Mouse (Mus musculus): Measurements from ENCODE around the gene 1700025G04Rik. TPM values are rescaled to one million over a fixed set of nuclear protein-coding genes. Genes with fewer than 3 reads are reported as not detected.

The 1700025G04Rik gene
- total and polyA plus RNA-seq, 3 experiments: 0.16 TPM; not detected in 2

- peaks cover 32% of the 10 kb centered on the region for H3K9me3 ChIP-seq (replicated peaks)
- no peak for DNase-seq (ENCODE audit: low spot score)
- no peaks in the 10 kb centered on the region for H3K4me1 ChIP-seq (ENCODE audit: insufficient read depth, low read depth, low read length)
- H3K36me3 ChIP-seq (replicated peaks): no peaks in the 10 kb centered on the region
- ATAC-seq (ENCODE audit: extremely low read depth, insufficient number of reproducible peaks, low FRiP score, poor library complexity, severe bottlenecking): no peak
- TF ChIP-seq GATA2 (IDR thresholded peaks at IDR 0.05; ENCODE audit: borderline replicate concordance, low read depth, low read length) (no peak), POLR2AphosphoS5 (IDR thresholded peaks at IDR 0.05; ENCODE audit: insufficient replicate concordance, low read depth, low read length) (no peak), TAL1 (conservative IDR thresholded peaks at IDR 0.05; ENCODE audit: low read depth, low read length) (no peak), CTCF (IDR thresholded peaks at IDR 0.05; ENCODE audit: low read depth, low read length) (no peak), GATA1 (IDR thresholded peaks at IDR 0.05; ENCODE audit: borderline replicate concordance, low read length) (no peak)
- no peaks in the 10 kb centered on the region for H3K27me3 ChIP-seq (ENCODE audit: insufficient read depth, low read length)
- no peak overlapping the region for H3K4me3 ChIP-seq (ENCODE audit: low read depth, low read length)
Observed at GRCm38 (mm10) chr1:152105246-152105645, 15.3 kb upstream of the 1700025G04Rik start.

GRCm38 (mm10) chr1:152101746-152102145 lies 11.8 kb upstream of the 1700025G04Rik start:
- H3K27me3 ChIP-seq (ENCODE audit: insufficient read depth, low read length): no peaks in the 10 kb centered on the region
- TF ChIP-seq POLR2AphosphoS5 (IDR thresholded peaks at IDR 0.05; ENCODE audit: insufficient replicate concordance, low read depth, low read length): no peak
- TF ChIP-seq GATA2 (IDR thresholded peaks at IDR 0.05; ENCODE audit: borderline replicate concordance, low read depth, low read length): no peak
- TF ChIP-seq TAL1 (conservative IDR thresholded peaks at IDR 0.05; ENCODE audit: low read depth, low read length): no peak
- TF ChIP-seq CTCF (IDR thresholded peaks at IDR 0.05; ENCODE audit: low read depth, low read length): no peak
- no peak for TF ChIP-seq GATA1 (IDR thresholded peaks at IDR 0.05; ENCODE audit: borderline replicate concordance, low read length)
- ATAC-seq (ENCODE audit: extremely low read depth, insufficient number of reproducible peaks, low FRiP score, poor library complexity, severe bottlenecking): no peak

GRCm38 (mm10) chr1:152096045-152096444 lies 6.1 kb upstream of the 1700025G04Rik start:
- H3K4me3 ChIP-seq (ENCODE audit: low read depth, low read length): no peak overlapping the region
- H3K4me1 ChIP-seq (ENCODE audit: insufficient read depth, low read depth, low read length): no peaks in the 10 kb centered on the region
- TF ChIP-seq GATA1 (IDR thresholded peaks at IDR 0.05; ENCODE audit: borderline replicate concordance, low read length) (no peak), TAL1 (conservative IDR thresholded peaks at IDR 0.05; ENCODE audit: low read depth, low read length) (no peak), GATA2 (IDR thresholded peaks at IDR 0.05; ENCODE audit: borderline replicate concordance, low read depth, low read length) (no peak), CTCF (IDR thresholded peaks at IDR 0.05; ENCODE audit: low read depth, low read length) (no peak), POLR2AphosphoS5 (IDR thresholded peaks at IDR 0.05; ENCODE audit: insufficient replicate concordance, low read depth, low read length) (no peak)
- H3K9me3 ChIP-seq (replicated peaks): peaks cover 35% of the 10 kb centered on the region
- no peaks in the 10 kb centered on the region for H3K27me3 ChIP-seq (ENCODE audit: insufficient read depth, low read length)
- no peaks in the 10 kb centered on the region for H3K36me3 ChIP-seq (replicated peaks)
- DNase-seq (ENCODE audit: low spot score) (no peak), ATAC-seq (ENCODE audit: extremely low read depth, insufficient number of reproducible peaks, low FRiP score, poor library complexity, severe bottlenecking) (no peak)

More at GRCm38 (mm10) chr1:152101746-152102145, 11.8 kb upstream of the 1700025G04Rik start:
- no peaks in the 10 kb centered on the region for H3K4me1 ChIP-seq (ENCODE audit: insufficient read depth, low read depth, low read length)
- no peaks in the 10 kb centered on the region for H3K36me3 ChIP-seq (replicated peaks)
- DNase-seq (ENCODE audit: low spot score): no peak
- H3K4me3 ChIP-seq (ENCODE audit: low read depth, low read length): no peak overlapping the region
- H3K9me3 ChIP-seq (replicated peaks): peaks cover 39% of the 10 kb centered on the region

GRCm38 (mm10) chr1:152090564-152091545 lies 930 bp upstream of the 1700025G04Rik start:
- TF ChIP-seq GATA2 (IDR thresholded peaks at IDR 0.05; ENCODE audit: borderline replicate concordance, low read depth, low read length): no peak
- TF ChIP-seq POLR2AphosphoS5 (IDR thresholded peaks at IDR 0.05; ENCODE audit: insufficient replicate concordance, low read depth, low read length): no peak
- no peak for TF ChIP-seq GATA1 (IDR thresholded peaks at IDR 0.05; ENCODE audit: borderline replicate concordance, low read length)
- TF ChIP-seq TAL1 (conservative IDR thresholded peaks at IDR 0.05; ENCODE audit: low read depth, low read length): no peak
- TF ChIP-seq CTCF (IDR thresholded peaks at IDR 0.05; ENCODE audit: low read depth, low read length): no peak
- ATAC-seq (ENCODE audit: extremely low read depth, insufficient number of reproducible peaks, low FRiP score, poor library complexity, severe bottlenecking) (no peak), DNase-seq (ENCODE audit: low spot score) (no peak)
- Histone ChIP-seq H3K9me3 (replicated peaks) (peaks cover 55% of the 10 kb centered on the region), H3K27me3 (ENCODE audit: insufficient read depth, low read length) (no peaks in the 10 kb centered on the region), H3K4me1 (ENCODE audit: insufficient read depth, low read depth, low read length) (no peaks in the 10 kb centered on the region), H3K4me3 (ENCODE audit: low read depth, low read length) (no peak overlapping the region; the same call in 1 of the 2 replicates), H3K36me3 (replicated peaks) (no peaks in the 10 kb centered on the region)

- DNase-seq (ENCODE audit: low spot score): no peak
- Histone ChIP-seq H3K4me1 (ENCODE audit: insufficient read depth, low read depth, low read length) (no peaks in the 10 kb centered on the region), H3K27me3 (ENCODE audit: insufficient read depth, low read length) (no peaks in the 10 kb centered on the region), H3K4me3 (ENCODE audit: low read depth, low read length) (no peak overlapping the region; the same call in 1 of the 2 replicates), H3K9me3 (replicated peaks) (peaks cover 58% of the 10 kb centered on the region), H3K36me3 (replicated peaks) (no peaks in the 10 kb centered on the region)
- TF ChIP-seq GATA2 (IDR thresholded peaks at IDR 0.05; ENCODE audit: borderline replicate concordance, low read depth, low read length) (no peak), GATA1 (IDR thresholded peaks at IDR 0.05; ENCODE audit: borderline replicate concordance, low read length) (no peak), CTCF (IDR thresholded peaks at IDR 0.05; ENCODE audit: low read depth, low read length) (no peak), POLR2AphosphoS5 (IDR thresholded peaks at IDR 0.05; ENCODE audit: insufficient replicate concordance, low read depth, low read length) (no peak), TAL1 (conservative IDR thresholded peaks at IDR 0.05; ENCODE audit: low read depth, low read length) (no peak)
- no peak for ATAC-seq (ENCODE audit: extremely low read depth, insufficient number of reproducible peaks, low FRiP score, poor library complexity, severe bottlenecking)
Observed at GRCm38 (mm10) chr1:152089526-152089925, 399 bp downstream of the 1700025G04Rik start.

- no peaks in the 10 kb centered on the region for H3K4me1 ChIP-seq (ENCODE audit: insufficient read depth, low read depth, low read length)
- TF ChIP-seq CTCF (IDR thresholded peaks at IDR 0.05; ENCODE audit: low read depth, low read length) (no peak), POLR2AphosphoS5 (IDR thresholded peaks at IDR 0.05; ENCODE audit: insufficient replicate concordance, low read depth, low read length) (no peak), GATA1 (IDR thresholded peaks at IDR 0.05; ENCODE audit: borderline replicate concordance, low read length) (no peak), GATA2 (IDR thresholded peaks at IDR 0.05; ENCODE audit: borderline replicate concordance, low read depth, low read length) (no peak), TAL1 (conservative IDR thresholded peaks at IDR 0.05; ENCODE audit: low read depth, low read length) (no peak)
- peaks cover 60% of the 10 kb centered on the region for H3K9me3 ChIP-seq (replicated peaks)
- no peaks in the 10 kb centered on the region for H3K36me3 ChIP-seq (replicated peaks)
- H3K4me3 ChIP-seq (ENCODE audit: low read depth, low read length): no peak overlapping the region
- ATAC-seq (ENCODE audit: extremely low read depth, insufficient number of reproducible peaks, low FRiP score, poor library complexity, severe bottlenecking) (no peak), DNase-seq (ENCODE audit: low spot score) (no peak)
- H3K27me3 ChIP-seq (ENCODE audit: insufficient read depth, low read length): no peaks in the 10 kb centered on the region
Observed at GRCm38 (mm10) chr1:152088791-152089401, 1.0 kb downstream of the 1700025G04Rik start.

All from G1E (cell line).